Mouse (Mus musculus): ENCODE measurements around the gene Gm20820.
"Not testable (repeated sequence)": the region's sequence is repeated elsewhere in the genome, so short reads cannot be mapped to it uniquely, and the experiment has no call there.

The Gm20820 gene

GRCm38 (mm10) chrY:86061472-86061871 is at the start of gene Gm20820:
Gene Gm20820, plus strand, starts transcription at chrY:86061772.
- DNase-seq = not testable (repeated sequence)

Measured in right cerebral cortex, postnatal 4 days (tissue).